Mouse (Mus musculus): ENCODE data around the gene Dmrt1. TPM values are rescaled to one million over a fixed set of nuclear protein-coding genes. Genes with fewer than 3 reads are reported as not detected.
"Not testable (repeated sequence)": the region's sequence is repeated elsewhere in the genome, so short reads cannot be mapped to it uniquely, and the experiment has no call there.

The Dmrt1 gene
- total RNA-seq (2021), result not detected
- long read RNA-seq, experiment 1, partial matches to known transcripts, result 0 of 1 reads
- long read RNA-seq, experiment 1, other reads (novel, unspliced or antisense), result 1 of 1 reads
- long read RNA-seq, experiment 2, result 0 reads

GRCm38 (mm10) chr19:25505360-25506196, at the start of gene Dmrt1:
TSS of gene Dmrt1 (plus strand) at chr19:25505618.
- DNase-seq, result no peak

- DNase-seq, result no peak
These were observed 44.7 kb upstream of the Dmrt1 start for GRCm38 (mm10) chr19:25460760-25461159.

- DNase-seq, result no peak
These were observed 43.7 kb upstream of the Dmrt1 start for GRCm38 (mm10) chr19:25461553-25462320.

- DNase-seq, result not testable (repeated sequence)
These were observed 29.6 kb upstream of the Dmrt1 start for GRCm38 (mm10) chr19:25475806-25476205.

- no peak for DNase-seq
These were observed 26.2 kb upstream of the Dmrt1 start for GRCm38 (mm10) chr19:25479152-25479669.

- no peak for DNase-seq
These were observed 24.6 kb upstream of the Dmrt1 start for GRCm38 (mm10) chr19:25480820-25481219.

GRCm38 (mm10) chr19:25486561-25486960, 18.9 kb upstream of the Dmrt1 start:
- DNase-seq, result no peak

GRCm38 (mm10) chr19:25487350-25487749, 18.1 kb upstream of the Dmrt1 start:
- no peak for DNase-seq

- DNase-seq, result no peak
These were observed 16.9 kb upstream of the Dmrt1 start for GRCm38 (mm10) chr19:25488546-25488945.

GRCm38 (mm10) chr19:25489546-25489945, 15.9 kb upstream of the Dmrt1 start:
- no peak for DNase-seq

- DNase-seq, result no peak
These were observed 8.0 kb upstream of the Dmrt1 start for GRCm38 (mm10) chr19:25497434-25497833.

GRCm38 (mm10) chr19:25504878-25505277, 540 bp upstream of the Dmrt1 start:
- DNase-seq, result no peak

- peak in 1 of 2 experiments; percentile 2 for DNase-seq
These were observed 1.2 kb downstream of the Dmrt1 start for GRCm38 (mm10) chr19:25506616-25507015.

- DNase-seq, result no peak
These were observed 9.6 kb downstream of the Dmrt1 start for GRCm38 (mm10) chr19:25514986-25515530.

- DNase-seq, result no peak
These were observed 18.7 kb downstream of the Dmrt1 start for GRCm38 (mm10) chr19:25524156-25524555.

- DNase-seq, result no peak
These were observed 20.3 kb downstream of the Dmrt1 start for GRCm38 (mm10) chr19:25525726-25526125.

- no peak for DNase-seq
These were observed 24.3 kb downstream of the Dmrt1 start for GRCm38 (mm10) chr19:25529673-25530072.

- peak; percentile 33 to 53 for DNase-seq
These were observed 40.4 kb downstream of the Dmrt1 start for GRCm38 (mm10) chr19:25545714-25546340.

GRCm38 (mm10) chr19:25547086-25547643, 41.7 kb downstream of the Dmrt1 start:
- peak in 1 of 2 experiments; percentile 1 for DNase-seq

GRCm38 (mm10) chr19:25550346-25550745, 44.9 kb downstream of the Dmrt1 start:
- no peak for DNase-seq

- no peak for DNase-seq
These were observed 45.6 kb downstream of the Dmrt1 start for GRCm38 (mm10) chr19:25551053-25551452.

- no peak for DNase-seq
These were observed 59.0 kb downstream of the Dmrt1 start for GRCm38 (mm10) chr19:25564430-25564829.
